Mouse (Mus musculus) ZHBTc4 (cell line): Measurements from ENCODE around the gene Vamp2.

Experiments used
- DNase-seq: peaks from one replicate; pipeline ENCODE4 v3.0.0-alpha.2; 2011; ENCODE audit warnings: low read depth, low spot score

Gene Vamp2

GRCm38 (mm10) chr11:69114621-69115020 lies 26.3 kb downstream of the Vamp2 start:
- DNase-seq: no peak

GRCm38 (mm10) chr11:69116843-69117242 lies 28.6 kb downstream of the Vamp2 start:
- DNase-seq: no peak

- peak; percentile 74 for DNase-seq
Measured at GRCm38 (mm10) chr11:69117737-69118695, 29.7 kb downstream of the Vamp2 start.

GRCm38 (mm10) chr11:69118765-69119164 lies 30.5 kb downstream of the Vamp2 start:
- DNase-seq: peak; percentile 89

GRCm38 (mm10) chr11:69119446-69120155 lies 31.3 kb downstream of the Vamp2 start:
- no peak for DNase-seq

GRCm38 (mm10) chr11:69120221-69121000 lies 32.1 kb downstream of the Vamp2 start, which contains the start of gene Hes7:
Gene Hes7 (plus strand): TSS chr11:69120404.
- DNase-seq: no peak

GRCm38 (mm10) chr11:69121001-69121740 lies 32.9 kb downstream of the Vamp2 start:
- peak; percentile 49 for DNase-seq

- peak; percentile 77 for DNase-seq
Measured at GRCm38 (mm10) chr11:69121741-69122335, 33.5 kb downstream of the Vamp2 start.

GRCm38 (mm10) chr11:69122336-69122951 lies 34.2 kb downstream of the Vamp2 start, which contains the start of gene 9130213A22Rik:
Gene 9130213A22Rik (minus strand): TSS chr11:69122589.
- DNase-seq: peak; percentile 82

GRCm38 (mm10) chr11:69123056-69123692 lies 34.9 kb downstream of the Vamp2 start:
- DNase-seq: peak; percentile 93

- peak; percentile 94 for DNase-seq
Measured at GRCm38 (mm10) chr11:69123693-69124497, 35.6 kb downstream of the Vamp2 start.

GRCm38 (mm10) chr11:69124498-69124847 lies 36.2 kb downstream of the Vamp2 start:
- peak; percentile 77 for DNase-seq

- DNase-seq: peak; percentile 96
Measured at GRCm38 (mm10) chr11:69125041-69125851, 37.0 kb downstream of the Vamp2 start.

- no peak for DNase-seq
Measured at GRCm38 (mm10) chr11:69125852-69125918, 37.4 kb downstream of the Vamp2 start, which contains the start of gene Aloxe3. Gene Aloxe3 (plus strand): TSS chr11:69125896.

GRCm38 (mm10) chr11:69125919-69126705 lies 37.8 kb downstream of the Vamp2 start:
- DNase-seq: no peak

- peak; percentile 41 for DNase-seq
Measured at GRCm38 (mm10) chr11:69126706-69127095, 38.4 kb downstream of the Vamp2 start.

GRCm38 (mm10) chr11:69128426-69129122 lies 40.3 kb downstream of the Vamp2 start:
- DNase-seq: no peak
